Comparison of ENCODE assay signal across 10 mouse cellular contexts in the genomic region with DNA sequence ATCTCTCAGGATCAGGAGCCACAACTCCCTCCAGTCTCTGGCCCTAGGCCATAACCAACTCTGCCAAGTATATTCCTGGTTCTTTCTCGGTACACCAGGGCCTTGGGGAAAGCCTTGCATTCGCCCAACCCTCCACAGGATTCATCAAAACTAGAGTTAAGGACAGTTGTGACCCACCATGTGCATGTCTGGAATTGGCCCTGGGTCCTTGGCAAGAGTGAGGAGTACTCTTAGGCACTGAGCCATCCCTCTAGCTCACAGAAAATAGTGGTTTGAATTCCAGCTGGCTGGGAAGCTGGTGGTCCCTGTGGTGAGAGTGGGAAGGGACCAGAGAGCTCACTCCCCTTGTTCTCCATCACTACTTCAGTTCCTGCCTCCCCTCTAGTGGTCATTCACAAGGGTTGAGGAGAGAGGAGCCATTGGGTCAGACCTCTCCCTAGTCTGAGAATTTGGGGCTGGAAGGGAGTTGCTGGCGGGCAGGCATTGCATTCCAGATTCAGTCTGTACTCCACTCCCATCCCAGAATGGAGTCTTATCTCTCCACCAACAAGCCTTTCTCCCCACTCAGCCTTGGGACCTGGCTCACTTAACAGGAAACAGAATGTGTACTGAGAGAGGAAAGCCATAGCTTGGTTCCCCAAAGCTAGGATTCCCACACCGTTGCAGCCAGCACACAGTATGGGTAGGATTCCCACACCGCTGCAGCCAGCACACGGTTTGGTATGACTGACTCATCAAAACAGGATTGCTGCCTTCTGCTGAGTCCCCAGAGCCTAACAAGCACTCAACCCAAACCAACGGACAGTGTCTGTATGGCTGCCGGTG. TPM values are rescaled to one million over a fixed set of nuclear protein-coding genes. Genes with fewer than 3 reads are reported as not detected.
A peak's percentile ranks its signal among the peaks of the same experiment; 100 is the strongest.
DNase-seq lines count a peak whose midpoint lies in the region; ATAC-seq and TF ChIP-seq lines count a peak whose summit lies in the region.
"Had no signal": no experiment of that assay in that cellular context is flagged by ENCODE, and none has a peak within 500 bp of the region (broad histone marks: within the 10 kb centered on the region; RNA-seq: fewer than 3 reads in every experiment).

No protein-coding gene starts in this region.

- peak; percentile 24; the same call in 1 of the 2 replicates for TF ChIP-seq CTCF in gastrocnemius, adult 2 months (IDR thresholded peaks at IDR 0.05)

- ATAC-seq in heart, embryonic 16.5 days (replicated peaks; ENCODE audit: extremely low read depth, insufficient read depth, low FRiP score), result 0 out of 2 replicates have a peak, but pooled peaks have one; percentile 33
- no peak for ATAC-seq in neural tube, embryonic 14.5 days (ENCODE audit: low read depth)

- intact Hi-C loops in gastrocnemius, adult 2 months (cut with DNase I), result no loop called here
- intact Hi-C loops in gastrocnemius, postnatal 36 days (cut with DNase I), result no loop called here

- no peaks in the 10 kb centered on the region for H3K9me3 ChIP-seq in heart, embryonic 16.5 days (replicated peaks; ENCODE audit: control insufficient read depth, low read length)
- no peaks in the 10 kb centered on the region for H3K9me3 ChIP-seq in neural tube, embryonic 14.5 days (ENCODE audit: control insufficient read depth, low read length)

- H3K4me1 ChIP-seq in heart, embryonic 16.5 days (ENCODE audit: control insufficient read depth, insufficient read depth, low read length), result peaks cover 3% of the 10 kb centered on the region; the same call in 1 of the 2 replicates
- 0 out of 2 replicates have a peak, but pooled peaks cover 9% of the 10 kb centered on the region for H3K4me1 ChIP-seq in neural tube, embryonic 14.5 days (ENCODE audit: control insufficient read depth, insufficient read depth, low read length)

- H3K4me2 ChIP-seq in heart, embryonic 16.5 days (ENCODE audit: low read depth, low read length), result no peak overlapping the region
- H3K4me2 ChIP-seq in neural tube, embryonic 14.5 days (ENCODE audit: low read depth, low read length), result no peak overlapping the region

- H3K27ac ChIP-seq in gastrocnemius, adult 2 months, result peak overlapping the region; percentile 75
- peak overlapping the region; percentile 47 for H3K27ac ChIP-seq in heart, embryonic 16.5 days (ENCODE audit: low read length)
- H3K27ac ChIP-seq in neural tube, embryonic 14.5 days (ENCODE audit: low read depth, low read length), result 0 out of 2 replicates have a peak overlapping the region, but pooled peaks have one; percentile 52

- H3K9ac ChIP-seq in heart, embryonic 16.5 days (ENCODE audit: low read length), result no peak overlapping the region
- H3K9ac ChIP-seq in neural tube, embryonic 14.5 days (replicated peaks; ENCODE audit: low read depth, low read length), result no peak overlapping the region

- no peaks in the 10 kb centered on the region for H3K36me3 ChIP-seq in heart, embryonic 16.5 days (ENCODE audit: control insufficient read depth, insufficient read depth)
- H3K36me3 ChIP-seq in neural tube, embryonic 14.5 days (ENCODE audit: control insufficient read depth, insufficient read depth, low read length), result no peaks in the 10 kb centered on the region

- WGBS in heart, embryonic 16.5 days, result 59% methylated on average over 8 of the region's 8 CpGs
- 73% methylated on average over 8 of the region's 8 CpGs for WGBS in neural tube, embryonic 14.5 days

- DNase-seq in gastrocnemius, adult 2 months, result no peak
- no peak for DNase-seq in gastrocnemius, postnatal 36 days
- peak; percentile 55 for DNase-seq in lung, postnatal 10 days
- DNase-seq in lung, postnatal 25 days (ENCODE audit: low spot score), result no peak
- DNase-seq in kidney, postnatal 10 days, result no peak
- no peak for DNase-seq in spleen, postnatal 10 days (ENCODE audit: low spot score in 2 of 2)
- DNase-seq: adrenal gland, adult 8-10 months had no signal

- H3K4me3 ChIP-seq in gastrocnemius, adult 2 months, result no peak overlapping the region
- no peak overlapping the region for H3K4me3 ChIP-seq in heart, embryonic 16.5 days (ENCODE audit: low read length)
- H3K4me3 ChIP-seq in neural tube, embryonic 14.5 days (ENCODE audit: low read depth, low read length), result no peak overlapping the region

- H3K27me3 ChIP-seq in heart, embryonic 16.5 days (ENCODE audit: control insufficient read depth, insufficient read depth, low read length), result peaks cover 5% of the 10 kb centered on the region; the same call in 1 of the 2 replicates
- no peaks in the 10 kb centered on the region for H3K27me3 ChIP-seq in neural tube, embryonic 14.5 days (ENCODE audit: control insufficient read depth, insufficient read depth, low read length)

RNA-seq across cellular contexts. Expression of a gene that starts 43.1 kb away (rescaled TPM):
- total RNA-seq in gastrocnemius, adult 2 months (2021), result 10 to 100 TPM; 10.8 to 17.1 TPM
- 10 to 100 TPM; 11.8 to 14.0 TPM for total RNA-seq in gastrocnemius, postnatal 36 days (2021)
- 3.1 and 3.4 TPM in 2 replicates for polyA plus RNA-seq in heart, embryonic 16.5 days (2015; fragmentation: Nextera tagmentation; extraction: Ambion mirVana)
- polyA plus RNA-seq in neural tube, embryonic 14.5 days (2014; fragmentation: Nextera tagmentation; extraction: Ambion mirVana), result 0.80 and 2.2 TPM in 2 replicates
- total RNA-seq: CH12.LX had no signal
